Mouse (Mus musculus) forebrain, embryonic 10.5 days (tissue): ENCODE measurements around the gene Psma4. TPM values are rescaled to one million over a fixed set of nuclear protein-coding genes. Genes with fewer than 3 reads are reported as not detected.

Experiments
- DNase-seq: peaks from one replicate; pipeline ENCODE4 v3.0.0-alpha.2; 2017; ENCODE audit warnings: low spot score; ENCODE audit errors: extremely low spot score
- H3K27ac ChIP-seq: fragments of 300-500 bp; sonication (generic); 2 replicates; pipeline ENCODE4 v1.5.1; 2016; ENCODE audit warnings: mild to moderate bottlenecking
- H3K27me3 ChIP-seq: fragments of 300-500 bp; sonication (generic); 2 replicates; pipeline ENCODE4 v1.6.1; 2016; ENCODE audit warnings: mild to moderate bottlenecking; ENCODE audit not compliant: poor library complexity, severe bottlenecking
- H3K36me3 ChIP-seq: fragments of 300-500 bp; sonication (generic); replicated peaks from 2 replicates; pipeline ENCODE4 v1.6.1; 2016; ENCODE audit warnings: mild to moderate bottlenecking, moderate library complexity
- H3K4me1 ChIP-seq: fragments of 300-500 bp; sonication (generic); 2 replicates; pipeline ENCODE4 v1.6.1; 2016
- H3K4me3 ChIP-seq: fragments of 300-500 bp; sonication (generic); 2 replicates; pipeline ENCODE4 v1.5.1; 2016; ENCODE audit warnings: mild to moderate bottlenecking, moderate library complexity
- H3K9me3 ChIP-seq: fragments of 300-500 bp; sonication (generic); 2 replicates; pipeline ENCODE4 v1.6.1; 2016; ENCODE audit warnings: mild to moderate bottlenecking, moderate library complexity
- WGBS: fragments of 180-500 bp; shearing (Covaris S2); methylation state at CpG from one replicate; pipeline ENCODE4 v1.1.7; 2016; 5-methylcytosine and 5-hydroxymethylcytosine counted together
- polyA plus RNA-seq: library from polyadenylated mRNA; unstranded; fragments of >200 nt; fragmentation: Nextera tagmentation; extraction: Ambion mirVana; gene quantifications from 2 replicates; pipeline ENCODE4 v1.2.1, GENCODE M21; 2016

Psma4 gene
- 327 and 338 TPM in 2 replicates for polyA plus RNA-seq

DNA sequence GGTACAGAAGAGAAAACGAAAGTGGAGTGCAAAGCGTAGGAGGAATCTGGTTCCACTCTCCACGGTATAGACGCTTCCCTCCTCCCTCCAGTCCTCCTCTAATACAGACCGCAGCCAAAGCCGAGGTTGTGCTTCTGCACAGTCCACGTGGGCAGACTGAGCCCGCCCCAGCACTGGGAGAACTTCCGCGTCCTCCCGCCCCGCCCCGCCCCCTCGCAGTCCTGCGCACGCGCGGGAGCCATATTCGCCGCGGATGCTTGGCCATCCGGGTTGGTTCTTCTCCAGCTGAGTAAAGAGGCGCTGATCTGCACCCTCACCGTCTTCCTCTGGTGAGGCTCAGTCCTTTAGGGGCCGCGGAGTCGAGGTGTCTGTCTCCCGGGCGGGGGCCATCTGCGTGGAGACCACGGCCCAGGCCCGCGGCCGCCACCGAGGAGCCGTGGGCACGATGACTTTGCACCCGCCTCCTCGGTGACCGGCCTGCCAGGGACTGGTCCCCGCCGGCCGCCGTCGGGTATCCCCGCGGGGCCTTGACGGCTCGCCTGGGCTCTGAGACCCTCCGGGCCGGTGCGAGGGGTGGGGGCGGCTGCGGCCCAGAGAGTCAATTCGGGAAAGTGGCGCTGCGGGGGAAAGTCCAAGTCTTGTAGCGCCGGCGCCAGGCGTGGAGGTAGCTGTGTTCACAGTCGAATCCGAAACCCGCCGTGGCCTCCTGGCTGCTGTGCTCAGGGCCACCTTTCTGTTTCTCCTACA lies at the start of gene Psma4, which contains the start of gene AY074887:
Gene Psma4 (plus strand): TSS at position 216 of the 747 bp plus-strand sequence.
Gene AY074887 (minus strand): TSS at position 424 of the 747 bp plus-strand sequence.
- peak within 1 kb of the TSS; percentile 90 for H3K4me3 ChIP-seq
- H3K36me3 ChIP-seq: peaks cover 37% of the 10 kb centered on the region
- H3K27me3 ChIP-seq: no peaks in the 10 kb centered on the region
- H3K4me1 ChIP-seq: peaks cover 18% of the 10 kb centered on the region
- peak within 1 kb of the TSS; percentile 94 for H3K27ac ChIP-seq
- peak; percentile 95 for DNase-seq
- under 1% methylated on average over 65 of the region's 65 CpGs for WGBS
- H3K9me3 ChIP-seq: no peaks in the 10 kb centered on the region

DNA sequence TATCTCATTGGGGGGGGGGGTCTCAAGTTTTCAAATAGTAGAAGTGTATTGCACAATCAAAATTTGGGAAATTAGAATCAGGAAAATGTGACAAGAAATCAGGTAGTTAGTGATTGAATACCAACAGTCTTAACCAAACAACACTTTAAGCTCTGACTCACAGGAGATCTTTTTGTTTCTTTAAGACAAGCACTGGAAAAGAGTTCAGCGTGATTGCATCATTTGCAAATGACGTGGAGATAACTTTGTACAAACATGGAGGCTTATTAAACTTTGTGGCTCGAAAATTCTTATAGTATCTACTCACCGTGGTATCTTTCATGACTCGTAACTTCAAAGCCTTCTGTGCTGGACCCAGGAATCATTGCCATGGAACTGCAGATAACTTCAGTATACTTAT lies 41.1 kb upstream of the Psma4 start:
- Histone ChIP-seq H3K36me3 (peaks cover 79% of the 10 kb centered on the region), H3K27me3 (no peaks in the 10 kb centered on the region), H3K27ac (no peak overlapping the region), H3K4me1 (no peaks in the 10 kb centered on the region), H3K4me3 (no peak overlapping the region), H3K9me3 (no peaks in the 10 kb centered on the region)
- WGBS: 94% methylated on average over 5 of the region's 5 CpGs
- DNase-seq: no peak

DNA sequence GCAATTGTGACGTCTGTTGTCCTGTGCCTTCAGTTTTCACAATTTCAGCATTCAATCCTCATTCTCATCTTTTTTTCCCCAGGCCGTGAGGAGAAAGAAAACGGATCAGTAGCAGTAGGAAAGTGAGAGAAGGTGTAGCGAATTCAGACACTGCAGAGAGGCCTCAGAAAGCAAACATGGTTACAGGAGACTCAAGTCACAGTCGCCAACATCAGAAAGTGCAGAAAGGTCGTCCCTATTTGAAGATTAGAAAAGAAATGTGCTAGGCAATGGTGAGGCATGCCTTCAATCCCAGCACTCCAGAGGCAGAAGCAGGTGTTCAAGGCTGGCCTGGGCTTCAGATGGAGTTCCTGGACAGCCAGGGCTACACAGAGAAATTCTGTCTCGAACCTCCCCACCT lies 35.0 kb upstream of the Psma4 start:
- H3K4me3 ChIP-seq: no peak overlapping the region
- H3K36me3 ChIP-seq: peaks cover 19% of the 10 kb centered on the region
- WGBS: 72% methylated on average over 7 of the region's 7 CpGs
- no peak overlapping the region for H3K27ac ChIP-seq
- DNase-seq: no peak
- no peaks in the 10 kb centered on the region for H3K27me3 ChIP-seq
- H3K9me3 ChIP-seq: no peaks in the 10 kb centered on the region
- H3K4me1 ChIP-seq: peaks cover 15% of the 10 kb centered on the region

DNA sequence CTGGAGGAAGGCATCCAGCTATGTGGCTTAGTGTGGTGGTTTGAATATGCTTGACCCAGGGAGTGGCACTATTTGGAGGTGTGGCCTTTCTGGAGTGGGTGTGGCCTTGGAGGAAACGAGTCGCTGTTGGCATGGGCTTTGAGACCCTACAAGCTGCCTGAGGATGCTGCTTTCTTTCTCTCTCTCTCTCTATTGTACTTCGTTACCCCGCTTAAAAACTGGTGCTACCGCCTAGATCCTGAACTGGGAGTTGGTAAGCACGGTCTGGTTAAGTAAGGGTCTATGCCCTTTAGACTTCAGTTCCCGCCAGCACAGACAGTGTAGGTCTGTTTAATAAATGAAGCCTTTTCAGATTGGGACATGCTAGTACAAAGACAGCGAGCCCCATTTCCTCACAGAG lies 34.2 kb upstream of the Psma4 start:
- WGBS: 72% methylated on average over 8 of the region's 8 CpGs
- H3K27me3 ChIP-seq: no peaks in the 10 kb centered on the region
- H3K36me3 ChIP-seq: peaks cover 10% of the 10 kb centered on the region
- peak overlapping the region; percentile 77 for H3K4me3 ChIP-seq
- H3K4me1 ChIP-seq: peaks cover 15% of the 10 kb centered on the region
- no peaks in the 10 kb centered on the region for H3K9me3 ChIP-seq
- no peak for DNase-seq
- no peak overlapping the region for H3K27ac ChIP-seq

DNA sequence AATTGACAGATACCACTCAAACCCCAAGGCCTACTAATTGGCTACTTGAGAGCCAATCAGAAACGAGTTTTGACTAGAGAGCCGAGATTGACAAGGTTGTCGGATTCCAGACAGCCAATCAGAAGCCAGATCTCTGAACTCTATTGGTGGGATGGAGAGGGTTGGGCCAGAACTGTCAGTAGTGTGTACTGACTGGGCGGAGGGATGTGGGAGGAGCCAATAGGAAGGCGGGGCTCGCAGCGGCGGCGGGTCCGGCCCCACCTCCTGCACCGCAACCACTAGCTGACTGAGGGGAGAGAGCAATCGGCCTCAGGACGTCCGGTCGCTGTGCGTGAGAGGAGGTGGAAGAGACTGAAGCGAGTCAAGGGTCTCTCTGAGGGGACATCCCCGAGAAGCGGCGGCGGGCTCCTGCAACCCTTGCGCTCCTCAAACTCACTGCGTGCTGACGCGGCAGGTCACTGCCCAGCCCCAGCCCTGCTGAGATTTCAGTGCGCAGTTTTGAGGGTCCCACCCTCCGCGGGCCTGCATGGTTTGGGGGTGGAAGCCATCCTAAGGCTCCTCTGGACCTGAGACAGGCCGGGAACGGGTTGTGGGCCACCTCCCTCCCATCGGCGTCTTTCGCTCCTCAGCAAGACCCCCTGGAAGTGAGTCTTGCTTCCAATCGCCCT lies 33.4 kb upstream of the Psma4 start, which contains the start of gene Hykk:
Gene Hykk (plus strand): TSS at position 274 of the 668 bp plus-strand sequence.
- DNase-seq: peak; percentile 90
- H3K4me3 ChIP-seq: peak within 1 kb of the TSS; percentile 77
- H3K36me3 ChIP-seq: peaks cover 5% of the 10 kb centered on the region
- no peaks in the 10 kb centered on the region for H3K9me3 ChIP-seq
- WGBS: under 1% methylated on average over 34 of the region's 34 CpGs
- H3K4me1 ChIP-seq: peaks cover 15% of the 10 kb centered on the region
- H3K27ac ChIP-seq: peak within 1 kb of the TSS; percentile 80
- H3K27me3 ChIP-seq: no peaks in the 10 kb centered on the region

DNA sequence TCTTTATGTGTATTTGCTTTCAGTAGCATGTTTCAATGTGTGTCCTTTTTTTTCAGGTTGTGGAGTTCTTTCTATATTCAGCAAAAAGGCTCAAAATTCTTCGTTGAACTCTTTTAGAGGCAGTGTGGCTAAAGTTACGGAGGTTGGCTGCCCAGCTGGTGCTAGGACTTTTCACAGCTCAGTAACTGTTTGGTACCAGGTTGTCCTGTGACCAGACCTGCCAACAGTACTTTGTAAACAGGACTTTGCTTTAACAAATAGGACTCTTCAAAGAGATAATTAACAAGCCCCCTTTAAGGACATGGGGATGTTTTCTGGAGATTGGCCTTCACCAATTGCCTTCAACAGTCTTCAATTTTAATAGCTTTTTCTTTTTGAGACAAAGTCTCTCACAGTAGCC lies 32.4 kb upstream of the Psma4 start:
- no peaks in the 10 kb centered on the region for H3K9me3 ChIP-seq
- H3K4me1 ChIP-seq: peaks cover 15% of the 10 kb centered on the region
- 0 out of 2 replicates have a peak overlapping the region, but pooled peaks have one; percentile 77 for H3K4me3 ChIP-seq
- H3K36me3 ChIP-seq: peaks cover 10% of the 10 kb centered on the region
- WGBS: 80% methylated on average over 2 of the region's 2 CpGs
- no peaks in the 10 kb centered on the region for H3K27me3 ChIP-seq
- DNase-seq: no peak
- H3K27ac ChIP-seq: no peak overlapping the region

DNA sequence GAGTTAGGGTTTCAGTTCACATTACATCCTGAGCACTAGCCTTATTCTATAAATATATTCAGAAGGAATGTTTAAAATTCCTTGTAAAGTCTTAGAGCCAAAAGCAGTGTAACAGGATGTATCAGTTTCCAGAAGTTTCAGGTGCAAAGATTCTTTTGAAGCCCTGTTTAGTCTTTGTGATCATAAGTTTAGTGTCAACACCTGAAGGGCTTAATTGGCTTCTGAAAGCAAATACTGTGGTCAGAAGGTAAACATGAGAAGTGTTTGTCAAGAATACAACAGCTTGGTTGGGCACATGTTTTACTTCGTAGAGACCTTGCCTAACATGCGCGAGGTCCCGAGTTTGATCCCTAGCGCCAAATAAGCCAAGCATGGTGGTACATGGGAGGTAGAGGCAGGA lies 31.8 kb upstream of the Psma4 start:
- no peaks in the 10 kb centered on the region for H3K9me3 ChIP-seq
- H3K36me3 ChIP-seq: peaks cover 10% of the 10 kb centered on the region
- DNase-seq: no peak
- no peaks in the 10 kb centered on the region for H3K27me3 ChIP-seq
- WGBS: 94% methylated on average over 5 of the region's 5 CpGs
- H3K4me1 ChIP-seq: peaks cover 15% of the 10 kb centered on the region
- no peak overlapping the region for H3K27ac ChIP-seq
- H3K4me3 ChIP-seq: no peak overlapping the region

DNA sequence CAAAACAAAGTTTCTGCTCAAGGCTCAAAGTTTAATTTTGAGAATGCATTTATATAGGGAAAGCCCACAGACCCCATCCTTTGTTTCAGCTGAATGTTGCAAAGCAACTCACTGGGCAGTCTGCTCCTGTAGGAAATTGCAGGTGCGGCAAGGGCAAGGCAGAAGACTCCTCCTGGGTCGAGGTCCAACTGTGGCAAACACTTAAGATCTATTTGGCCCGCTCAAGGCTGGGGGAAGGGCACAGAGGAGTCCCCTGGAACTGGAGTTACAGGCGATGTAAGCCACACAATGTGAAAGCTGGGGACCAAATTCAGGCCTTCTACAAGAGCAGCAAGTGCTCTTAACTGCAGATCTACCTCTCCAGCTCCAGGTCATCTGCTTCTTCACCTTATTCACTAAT lies 30.6 kb upstream of the Psma4 start:
- DNase-seq: no peak
- H3K9me3 ChIP-seq: no peaks in the 10 kb centered on the region
- H3K4me3 ChIP-seq: no peak overlapping the region
- no peak overlapping the region for H3K27ac ChIP-seq
- H3K36me3 ChIP-seq: peaks cover 10% of the 10 kb centered on the region
- H3K4me1 ChIP-seq: peaks cover 15% of the 10 kb centered on the region
- H3K27me3 ChIP-seq: no peaks in the 10 kb centered on the region
- WGBS: 60% methylated on average over 4 of the region's 4 CpGs

DNA sequence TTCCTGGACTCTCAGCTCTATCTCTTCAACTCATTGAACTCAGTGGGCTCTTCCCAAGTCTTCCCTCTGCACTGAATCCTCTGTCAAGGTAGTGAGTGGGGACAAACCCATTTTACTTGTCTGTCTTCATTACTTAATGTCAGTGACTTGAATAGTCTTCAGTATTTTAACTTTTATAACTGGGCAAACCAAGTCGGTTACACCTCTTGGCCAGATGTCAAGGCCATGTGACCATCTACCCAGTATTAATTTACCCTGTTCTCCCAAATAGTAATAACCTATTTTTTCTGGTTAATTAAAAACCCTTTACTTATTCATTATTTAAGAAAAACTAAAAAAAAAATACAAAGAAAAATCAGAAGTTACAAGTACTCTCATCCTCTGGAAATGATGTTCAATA lies 19.8 kb upstream of the Psma4 start:
- H3K4me3 ChIP-seq: no peak overlapping the region

DNA sequence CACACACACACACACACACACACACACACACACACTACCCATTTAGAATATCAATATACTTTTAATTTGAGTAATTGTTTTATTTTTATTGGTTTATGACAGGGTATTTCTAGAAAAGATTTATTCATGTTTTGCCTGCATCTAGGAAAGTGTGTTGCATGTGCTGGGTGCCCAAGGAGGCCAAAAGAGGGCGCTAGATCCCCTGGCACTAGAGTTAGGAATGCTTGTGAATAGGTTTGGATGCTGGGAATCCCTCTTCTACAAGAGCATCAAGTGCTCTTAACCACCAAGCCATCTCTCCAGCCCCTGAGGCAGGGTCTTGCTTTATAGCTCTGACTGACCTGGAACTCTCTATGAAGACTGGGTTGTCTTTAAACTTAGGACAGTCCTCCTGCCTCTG lies 18.8 kb upstream of the Psma4 start:
- no peaks in the 10 kb centered on the region for H3K4me1 ChIP-seq
- H3K27ac ChIP-seq: no peak overlapping the region
- H3K36me3 ChIP-seq: no peaks in the 10 kb centered on the region
- no peaks in the 10 kb centered on the region for H3K9me3 ChIP-seq
- DNase-seq: no peak
- H3K4me3 ChIP-seq: no peak overlapping the region
- no peaks in the 10 kb centered on the region for H3K27me3 ChIP-seq
- 5% methylated on average over 1 of the region's 1 CpGs for WGBS

More for the DNA sequence above, 19.8 kb upstream of the Psma4 start:
- H3K4me1 ChIP-seq: no peaks in the 10 kb centered on the region
- 95% methylated on average over 1 of the region's 1 CpGs for WGBS
- no peaks in the 10 kb centered on the region for H3K27me3 ChIP-seq
- H3K27ac ChIP-seq: no peak overlapping the region
- DNase-seq: no peak
- no peaks in the 10 kb centered on the region for H3K9me3 ChIP-seq
- H3K36me3 ChIP-seq: no peaks in the 10 kb centered on the region

DNA sequence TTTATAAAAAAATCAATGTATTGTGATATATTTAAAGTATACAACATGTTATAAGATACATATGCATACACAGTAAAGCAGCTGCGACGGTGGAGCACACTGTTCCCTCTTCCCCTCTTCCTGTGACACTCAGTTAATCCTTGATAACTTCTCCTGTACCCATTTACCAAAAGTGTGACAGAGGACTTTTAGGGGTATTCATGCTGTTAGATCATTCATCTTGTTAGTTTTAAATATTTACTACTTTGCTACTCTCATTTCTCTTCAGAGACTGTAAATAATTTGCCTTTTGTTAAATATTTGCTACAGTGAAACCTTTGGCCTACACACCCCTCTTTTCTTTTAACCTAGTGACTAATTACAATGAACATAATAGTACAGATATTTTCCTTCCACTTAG lies 18.2 kb upstream of the Psma4 start:
- 79% methylated on average over 2 of the region's 2 CpGs for WGBS
- no peak for DNase-seq
- Histone ChIP-seq H3K4me3 (no peak overlapping the region), H3K27ac (no peak overlapping the region), H3K4me1 (no peaks in the 10 kb centered on the region), H3K36me3 (no peaks in the 10 kb centered on the region), H3K27me3 (no peaks in the 10 kb centered on the region), H3K9me3 (no peaks in the 10 kb centered on the region)

DNA sequence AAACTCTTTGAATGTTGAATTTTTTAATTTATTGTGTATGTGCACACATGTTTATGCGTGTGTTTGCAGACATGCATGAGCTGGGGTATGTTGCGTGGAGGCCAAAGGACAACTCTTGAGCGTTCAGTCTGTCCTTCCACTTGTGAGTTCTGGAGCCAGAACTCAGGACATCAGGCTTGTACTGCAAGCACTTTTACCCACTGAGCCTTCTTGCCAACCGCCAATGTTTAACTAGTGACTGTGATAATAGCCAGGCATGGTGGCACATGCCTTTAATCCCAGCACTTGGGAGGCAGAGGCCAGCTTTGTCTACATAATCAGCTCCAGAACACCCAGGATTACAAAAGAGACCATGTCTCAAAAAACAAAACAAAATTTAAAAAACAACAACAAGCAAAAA lies 8.5 kb upstream of the Psma4 start:
- H3K27me3 ChIP-seq: no peaks in the 10 kb centered on the region
- H3K36me3 ChIP-seq: no peaks in the 10 kb centered on the region
- H3K4me1 ChIP-seq: no peaks in the 10 kb centered on the region
- H3K4me3 ChIP-seq: no peak overlapping the region
- no peak for DNase-seq
- no peak overlapping the region for H3K27ac ChIP-seq
- WGBS: 94% methylated on average over 4 of the region's 4 CpGs
- H3K9me3 ChIP-seq: no peaks in the 10 kb centered on the region

DNA sequence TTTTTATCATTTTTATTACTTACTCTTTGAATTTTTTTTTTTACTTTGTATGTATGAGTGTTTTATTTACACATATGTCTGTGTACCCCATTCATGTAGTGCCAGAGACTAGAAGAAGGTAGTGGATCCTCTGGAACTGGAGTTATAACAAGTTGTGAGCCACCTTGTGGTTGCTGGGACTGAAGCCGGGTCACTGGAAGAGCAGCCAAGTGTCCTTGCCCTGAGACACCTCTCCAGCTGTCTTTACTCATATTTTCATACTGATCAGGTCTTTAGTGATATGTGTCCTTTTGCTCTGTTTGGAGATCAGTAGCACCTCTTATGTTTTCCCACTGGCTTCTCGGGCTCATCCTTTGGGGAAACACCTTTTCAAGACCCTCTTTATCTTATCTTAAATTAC lies 6.1 kb upstream of the Psma4 start:
- no peak for DNase-seq
- no peaks in the 10 kb centered on the region for H3K36me3 ChIP-seq
- H3K27ac ChIP-seq: no peak overlapping the region
- H3K9me3 ChIP-seq: no peaks in the 10 kb centered on the region
- no peak overlapping the region for H3K4me3 ChIP-seq
- no peaks in the 10 kb centered on the region for H3K4me1 ChIP-seq
- H3K27me3 ChIP-seq: no peaks in the 10 kb centered on the region
- WGBS: 64% methylated on average over 2 of the region's 2 CpGs
